Mouse (Mus musculus): ENCODE measurements around the gene Mmp19. TPM values are rescaled to one million over a fixed set of nuclear protein-coding genes. Genes with fewer than 3 reads are reported as not detected.

Gene Mmp19
- polyA plus RNA-seq, 1 experiment from 2014 or later: 0.42 TPM

- no peaks in the 10 kb centered on the region for H3K4me1 ChIP-seq
- no peaks in the 10 kb centered on the region for H3K36me3 ChIP-seq
- H3K27ac ChIP-seq: no peak overlapping the region
- H3K4me3 ChIP-seq: no peak overlapping the region
- 72% methylated on average over 2 of the region's 2 CpGs for WGBS
- H3K4me2 ChIP-seq (replicated peaks): no peak overlapping the region
- H3K9ac ChIP-seq: no peak overlapping the region
- no peaks in the 10 kb centered on the region for H3K27me3 ChIP-seq
- H3K9me3 ChIP-seq: no peaks in the 10 kb centered on the region
- no peak for ATAC-seq (ENCODE audit: insufficient number of reproducible peaks, insufficient read depth, low FRiP score, low TSS enrichment)
These were observed 17.8 kb upstream of the Mmp19 start for GRCm38 (mm10) chr10:128772895-128773294.

- H3K9ac ChIP-seq: no peak overlapping the region
- no peaks in the 10 kb centered on the region for H3K36me3 ChIP-seq
- H3K27me3 ChIP-seq: no peaks in the 10 kb centered on the region
- no peak overlapping the region for H3K4me2 ChIP-seq (replicated peaks)
- no peak for ATAC-seq (ENCODE audit: insufficient number of reproducible peaks, insufficient read depth, low FRiP score, low TSS enrichment)
- no peak overlapping the region for H3K27ac ChIP-seq
- H3K9me3 ChIP-seq: no peaks in the 10 kb centered on the region
- H3K4me1 ChIP-seq: no peaks in the 10 kb centered on the region
- 24% methylated on average over 5 of the region's 5 CpGs for WGBS
- H3K4me3 ChIP-seq: no peak overlapping the region
These were observed 17.0 kb upstream of the Mmp19 start for GRCm38 (mm10) chr10:128773685-128774084.

- Histone ChIP-seq H3K4me1 (0 out of 2 replicates have a peak, but pooled peaks cover 4% of the 10 kb centered on the region), H3K9me3 (0 out of 2 replicates have a peak, but pooled peaks cover 3% of the 10 kb centered on the region), H3K4me3 (no peak overlapping the region), H3K27me3 (no peaks in the 10 kb centered on the region), H3K36me3 (no peaks in the 10 kb centered on the region), H3K9ac (no peak overlapping the region), H3K27ac (peak overlapping the region; percentile 84; the same call in 1 of the 2 replicates), H3K4me2 (replicated peaks) (no peak overlapping the region)
- 81% methylated on average over 2 of the region's 2 CpGs for WGBS
- ATAC-seq (ENCODE audit: insufficient number of reproducible peaks, insufficient read depth, low FRiP score, low TSS enrichment): no peak
These were observed 12.3 kb upstream of the Mmp19 start for GRCm38 (mm10) chr10:128778441-128778840.

GRCm38 (mm10) chr10:128779011-128779795 is 11.5 kb upstream of the Mmp19 start:
- peaks cover 10% of the 10 kb centered on the region for H3K9me3 ChIP-seq
- no peak overlapping the region for H3K9ac ChIP-seq
- H3K27ac ChIP-seq: peak overlapping the region; percentile 84
- no peak overlapping the region for H3K4me2 ChIP-seq (replicated peaks)
- H3K4me3 ChIP-seq: no peak overlapping the region
- peak; percentile 83; the same call in 1 of the 2 replicates for ATAC-seq (ENCODE audit: insufficient number of reproducible peaks, insufficient read depth, low FRiP score, low TSS enrichment)
- H3K4me1 ChIP-seq: 0 out of 2 replicates have a peak, but pooled peaks cover 4% of the 10 kb centered on the region
- 13% methylated on average over 8 of the region's 8 CpGs for WGBS
- H3K27me3 ChIP-seq: no peaks in the 10 kb centered on the region
- no peaks in the 10 kb centered on the region for H3K36me3 ChIP-seq

- WGBS: 84% methylated on average over 1 of the region's 1 CpGs
- H3K36me3 ChIP-seq: no peaks in the 10 kb centered on the region
- peaks cover 15% of the 10 kb centered on the region for H3K9me3 ChIP-seq
- 0 out of 2 replicates have a peak, but pooled peaks cover 4% of the 10 kb centered on the region for H3K4me1 ChIP-seq
- no peak overlapping the region for H3K4me3 ChIP-seq
- H3K27ac ChIP-seq: no peak overlapping the region
- H3K27me3 ChIP-seq: no peaks in the 10 kb centered on the region
- no peak overlapping the region for H3K9ac ChIP-seq
- ATAC-seq (ENCODE audit: insufficient number of reproducible peaks, insufficient read depth, low FRiP score, low TSS enrichment): no peak
- H3K4me2 ChIP-seq (replicated peaks): no peak overlapping the region
These were observed 10.5 kb upstream of the Mmp19 start for GRCm38 (mm10) chr10:128780200-128780599.

- Histone ChIP-seq H3K27me3 (no peaks in the 10 kb centered on the region), H3K9ac (no peak overlapping the region), H3K4me2 (replicated peaks) (no peak overlapping the region), H3K27ac (no peak overlapping the region), H3K9me3 (no peaks in the 10 kb centered on the region), H3K4me1 (no peaks in the 10 kb centered on the region), H3K36me3 (no peaks in the 10 kb centered on the region), H3K4me3 (no peak overlapping the region)
- ATAC-seq (ENCODE audit: insufficient number of reproducible peaks, insufficient read depth, low FRiP score, low TSS enrichment): no peak
These were observed 1.3 kb downstream of the Mmp19 start for GRCm38 (mm10) chr10:128792041-128792440.

GRCm38 (mm10) chr10:128793258-128793657 is 2.5 kb downstream of the Mmp19 start:
- Histone ChIP-seq H3K4me1 (no peaks in the 10 kb centered on the region), H3K27me3 (no peaks in the 10 kb centered on the region), H3K9ac (no peak overlapping the region), H3K27ac (no peak overlapping the region), H3K4me2 (replicated peaks) (no peak overlapping the region), H3K9me3 (no peaks in the 10 kb centered on the region), H3K36me3 (no peaks in the 10 kb centered on the region), H3K4me3 (no peak overlapping the region)
- ATAC-seq (ENCODE audit: insufficient number of reproducible peaks, insufficient read depth, low FRiP score, low TSS enrichment): no peak
- 93% methylated on average over 1 of the region's 1 CpGs for WGBS

DNA sequence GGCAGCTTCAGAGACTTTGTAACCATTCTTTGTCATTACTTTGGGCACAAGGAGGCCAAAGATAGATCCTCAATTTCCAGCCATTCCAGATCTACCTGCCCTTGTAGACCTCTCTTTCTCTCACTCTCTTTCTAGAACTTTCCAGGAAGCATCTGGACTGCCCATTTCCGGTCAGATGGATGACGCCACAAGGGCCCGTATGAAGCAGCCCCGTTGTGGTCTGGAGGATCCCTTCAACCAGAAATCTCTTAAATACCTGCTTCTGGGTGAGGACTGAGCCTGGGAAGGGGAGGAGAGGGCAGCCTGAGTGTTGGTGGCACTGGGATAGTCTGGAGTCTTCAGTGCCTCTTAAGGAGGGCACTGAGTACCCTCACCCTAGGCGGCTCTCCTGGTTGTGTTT is 3.7 kb downstream of the Mmp19 start:
- H3K36me3 ChIP-seq: peaks cover 2% of the 10 kb centered on the region; the same call in 1 of the 2 replicates
- no peak overlapping the region for H3K9ac ChIP-seq
- H3K4me2 ChIP-seq (replicated peaks): no peak overlapping the region
- H3K4me1 ChIP-seq: no peaks in the 10 kb centered on the region
- H3K27me3 ChIP-seq: no peaks in the 10 kb centered on the region
- H3K4me3 ChIP-seq: no peak overlapping the region
- 91% methylated on average over 5 of the region's 5 CpGs for WGBS
- H3K27ac ChIP-seq: no peak overlapping the region
- no peaks in the 10 kb centered on the region for H3K9me3 ChIP-seq
- ATAC-seq (ENCODE audit: insufficient number of reproducible peaks, insufficient read depth, low FRiP score, low TSS enrichment): no peak

DNA sequence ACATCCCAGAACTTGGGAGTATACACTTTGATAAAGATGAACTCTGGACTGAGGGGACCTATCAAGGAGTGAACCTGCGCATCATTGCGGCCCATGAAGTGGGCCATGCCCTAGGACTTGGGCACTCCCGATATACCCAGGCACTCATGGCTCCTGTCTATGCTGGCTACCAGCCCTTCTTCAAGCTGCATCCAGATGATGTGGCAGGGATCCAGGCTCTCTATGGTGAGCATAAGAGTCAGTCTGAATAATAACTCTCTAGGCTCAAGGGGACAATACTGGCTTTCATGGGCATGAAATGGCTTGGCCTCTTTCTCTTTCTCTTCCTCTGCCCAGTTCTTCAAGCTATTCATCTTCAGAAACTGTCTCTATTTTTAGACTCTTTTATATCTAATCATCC is 4.9 kb downstream of the Mmp19 start:
- ATAC-seq (ENCODE audit: insufficient number of reproducible peaks, insufficient read depth, low FRiP score, low TSS enrichment): no peak
- WGBS: 96% methylated on average over 3 of the region's 3 CpGs
- Histone ChIP-seq H3K4me1 (no peaks in the 10 kb centered on the region), H3K27me3 (no peaks in the 10 kb centered on the region), H3K4me2 (replicated peaks) (no peak overlapping the region), H3K4me3 (no peak overlapping the region), H3K27ac (no peak overlapping the region), H3K9me3 (no peaks in the 10 kb centered on the region), H3K36me3 (peaks cover 14% of the 10 kb centered on the region), H3K9ac (no peak overlapping the region)

DNA sequence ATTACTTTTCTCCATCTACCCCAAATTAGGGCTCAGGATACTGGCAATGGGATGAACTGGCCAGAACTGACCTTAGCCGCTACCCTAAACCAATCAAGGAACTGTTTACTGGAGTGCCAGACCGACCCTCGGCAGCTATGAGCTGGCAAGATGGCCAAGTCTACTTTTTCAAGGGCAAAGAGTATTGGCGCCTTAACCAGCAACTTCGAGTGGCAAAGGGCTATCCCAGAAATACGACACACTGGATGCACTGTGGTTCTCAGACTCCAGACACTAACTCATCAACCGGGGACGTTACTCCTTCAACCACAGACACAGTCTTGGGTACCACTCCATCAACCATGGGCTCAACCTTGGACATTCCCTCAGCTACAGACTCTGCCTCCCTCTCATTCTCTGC is 8.0 kb downstream of the Mmp19 start:
- 91% methylated on average over 8 of the region's 8 CpGs for WGBS
- Histone ChIP-seq H3K36me3 (peaks cover 23% of the 10 kb centered on the region), H3K4me1 (peaks cover 13% of the 10 kb centered on the region), H3K9ac (no peak overlapping the region), H3K27me3 (no peaks in the 10 kb centered on the region), H3K9me3 (no peaks in the 10 kb centered on the region), H3K4me2 (replicated peaks) (no peak overlapping the region), H3K27ac (no peak overlapping the region), H3K4me3 (no peak overlapping the region)
- ATAC-seq (ENCODE audit: insufficient number of reproducible peaks, insufficient read depth, low FRiP score, low TSS enrichment): no peak

DNA sequence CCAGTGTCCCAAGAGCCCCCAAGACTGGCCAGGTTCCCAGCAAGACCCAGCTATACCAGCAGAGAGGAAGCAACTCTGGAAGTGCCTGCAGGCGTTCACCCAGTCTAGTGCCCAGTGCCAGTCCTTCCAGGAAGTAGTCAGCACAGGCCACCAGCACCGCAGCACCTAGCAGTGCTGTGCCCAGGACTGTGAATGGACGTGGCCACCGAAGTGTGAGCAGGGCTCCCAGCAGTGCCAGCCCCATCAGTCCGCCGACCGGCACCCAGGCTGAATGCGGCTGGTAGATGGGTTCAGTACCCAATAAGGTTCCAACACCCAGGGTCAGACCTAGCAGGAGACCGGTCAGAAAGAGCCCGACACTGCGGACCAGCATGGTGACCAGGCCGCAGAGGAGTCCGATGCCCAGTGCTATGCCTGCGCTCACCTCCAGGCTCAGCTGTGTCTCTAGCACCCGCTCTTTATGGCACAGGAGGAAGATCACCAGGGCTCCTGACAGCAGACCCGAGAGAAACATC is 11.3 kb downstream of the Mmp19 start:
- Histone ChIP-seq H3K9ac (no peak overlapping the region), H3K4me3 (no peak overlapping the region), H3K9me3 (no peaks in the 10 kb centered on the region), H3K4me2 (replicated peaks) (0 out of 2 replicates have a peak overlapping the region, but pooled peaks have one; percentile 81), H3K4me1 (peaks cover 25% of the 10 kb centered on the region), H3K27ac (no peak overlapping the region), H3K27me3 (no peaks in the 10 kb centered on the region), H3K36me3 (peaks cover 24% of the 10 kb centered on the region)
- 89% methylated on average over 16 of the region's 16 CpGs for WGBS
- no peak for ATAC-seq (ENCODE audit: insufficient number of reproducible peaks, insufficient read depth, low FRiP score, low TSS enrichment)

GRCm38 (mm10) chr10:128802956-128803355 is 12.2 kb downstream of the Mmp19 start:
- ATAC-seq (ENCODE audit: insufficient number of reproducible peaks, insufficient read depth, low FRiP score, low TSS enrichment): no peak
- peak overlapping the region; percentile 85 for H3K4me3 ChIP-seq
- H3K36me3 ChIP-seq: peaks cover 26% of the 10 kb centered on the region
- peak overlapping the region; percentile 82 for H3K9ac ChIP-seq
- 60% methylated on average over 4 of the region's 4 CpGs for WGBS
- peaks cover 34% of the 10 kb centered on the region for H3K4me1 ChIP-seq
- H3K9me3 ChIP-seq: no peaks in the 10 kb centered on the region
- H3K27ac ChIP-seq: no peak overlapping the region
- H3K27me3 ChIP-seq: no peaks in the 10 kb centered on the region
- H3K4me2 ChIP-seq (replicated peaks): peak overlapping the region; percentile 81

Data from embryonic facial prominence, embryonic 12.5 days (tissue).